Mouse (Mus musculus): ENCODE data around the gene Tom1l2. TPM values are rescaled to one million over a fixed set of nuclear protein-coding genes. Genes with fewer than 3 reads are reported as not detected.

The Tom1l2 gene
- 100 to 1,000 TPM; 179 to 207 (median 191) TPM for total RNA-seq (2022)

- peak; percentile 100 for DNase-seq (ENCODE audit: low spot score in 2 of 2)
These were observed at the start of gene Tom1l2, which contains the start of gene Drc3 for GRCm38 (mm10) chr11:60352559-60353411. Gene Tom1l2 (minus strand): TSS chr11:60352905. Gene Drc3 (plus strand): TSS chr11:60353329.

- DNase-seq (ENCODE audit: low spot score in 2 of 2) = peak in 1 of 2 experiments; percentile 34
These were observed 44.5 kb upstream of the Tom1l2 start for GRCm38 (mm10) chr11:60397172-60397571.

- DNase-seq (ENCODE audit: low spot score in 2 of 2) = peak in 1 of 2 experiments; percentile 33
These were observed 43.8 kb upstream of the Tom1l2 start for GRCm38 (mm10) chr11:60396546-60396945.

- no peak for DNase-seq (ENCODE audit: low spot score in 2 of 2)
These were observed 38.6 kb upstream of the Tom1l2 start for GRCm38 (mm10) chr11:60391346-60391745.

GRCm38 (mm10) chr11:60387944-60388343 lies 35.2 kb upstream of the Tom1l2 start:
- no peak for DNase-seq (ENCODE audit: low spot score in 2 of 2)

- no peak for DNase-seq (ENCODE audit: low spot score in 2 of 2)
These were observed 33.2 kb upstream of the Tom1l2 start for GRCm38 (mm10) chr11:60385946-60386345.

GRCm38 (mm10) chr11:60384762-60385421 lies 32.2 kb upstream of the Tom1l2 start:
- peak; percentile 79 to 82 for DNase-seq (ENCODE audit: low spot score in 2 of 2)

- no peak for DNase-seq (ENCODE audit: low spot score in 2 of 2)
These were observed 30.8 kb upstream of the Tom1l2 start for GRCm38 (mm10) chr11:60383518-60383917.

- DNase-seq (ENCODE audit: low spot score in 2 of 2) = no peak
These were observed 21.8 kb upstream of the Tom1l2 start for GRCm38 (mm10) chr11:60374481-60374880.

GRCm38 (mm10) chr11:60370431-60370830 lies 17.7 kb upstream of the Tom1l2 start:
- no peak for DNase-seq (ENCODE audit: low spot score in 2 of 2)

GRCm38 (mm10) chr11:60369448-60369847 lies 16.7 kb upstream of the Tom1l2 start:
- DNase-seq (ENCODE audit: low spot score in 2 of 2) = no peak

GRCm38 (mm10) chr11:60368909-60369308 lies 16.2 kb upstream of the Tom1l2 start:
- no peak for DNase-seq (ENCODE audit: low spot score in 2 of 2)

GRCm38 (mm10) chr11:60367256-60367655 lies 14.6 kb upstream of the Tom1l2 start:
- no peak for DNase-seq (ENCODE audit: low spot score in 2 of 2)

- no peak for DNase-seq (ENCODE audit: low spot score in 2 of 2)
These were observed 13.7 kb upstream of the Tom1l2 start for GRCm38 (mm10) chr11:60366239-60367019.

GRCm38 (mm10) chr11:60360631-60361201 lies 8.0 kb upstream of the Tom1l2 start:
- no peak for DNase-seq (ENCODE audit: low spot score in 2 of 2)

- no peak for DNase-seq (ENCODE audit: low spot score in 2 of 2)
These were observed 7.2 kb upstream of the Tom1l2 start for GRCm38 (mm10) chr11:60359936-60360335.

GRCm38 (mm10) chr11:60359138-60359537 lies 6.4 kb upstream of the Tom1l2 start:
- DNase-seq (ENCODE audit: low spot score in 2 of 2) = no peak

GRCm38 (mm10) chr11:60358548-60358947 lies 5.8 kb upstream of the Tom1l2 start:
- no peak for DNase-seq (ENCODE audit: low spot score in 2 of 2)

GRCm38 (mm10) chr11:60357116-60357515 lies 4.4 kb upstream of the Tom1l2 start:
- DNase-seq (ENCODE audit: low spot score in 2 of 2) = no peak

GRCm38 (mm10) chr11:60355952-60356351 lies 3.2 kb upstream of the Tom1l2 start:
- DNase-seq (ENCODE audit: low spot score in 2 of 2) = no peak

- peak; percentile 55 to 56 for DNase-seq (ENCODE audit: low spot score in 2 of 2)
These were observed 757 bp downstream of the Tom1l2 start for GRCm38 (mm10) chr11:60351925-60352371.
